Mouse (Mus musculus) kidney, postnatal 0 days (tissue): ENCODE data around the gene Rpl13. TPM values are rescaled to one million over a fixed set of nuclear protein-coding genes. Genes with fewer than 3 reads are reported as not detected.

ENCODE experiments used
- ATAC-seq: fragments of 200-750 bp; cut with Nextera tagmentation; replicated peaks from 2 replicates; pipeline ENCODE4 v1.8.0; 2017; ENCODE audit warnings: low read depth, moderate number of reproducible peaks, moderate TSS enrichment, moderate library complexity; ENCODE audit not compliant: low FRiP score
- DNase-seq: peaks from one replicate; pipeline ENCODE4 v3.0.0-alpha.2; 2016; ENCODE audit warnings: low spot score
- H3K27ac ChIP-seq: fragments of 300-500 bp; sonication (generic); 2 replicates; pipeline ENCODE4 v1.5.1; 2014; ENCODE audit warnings: mild to moderate bottlenecking
- H3K27me3 ChIP-seq: fragments of 300-500 bp; sonication (generic); 2 replicates; pipeline ENCODE4 v1.6.1; 2014; ENCODE audit warnings: low read length, mixed read lengths; ENCODE audit not compliant: insufficient read depth
- H3K36me3 ChIP-seq: fragments of 300-500 bp; sonication (generic); 2 replicates; pipeline ENCODE4 v1.6.1; 2014; ENCODE audit warnings: low read length, mixed read lengths; ENCODE audit not compliant: insufficient read depth
- H3K4me1 ChIP-seq: fragments of 300-500 bp; sonication (generic); replicated peaks from 2 replicates; pipeline ENCODE4 v1.6.1; 2014; ENCODE audit warnings: antibody characterized with exemption, low read length, mixed read lengths; ENCODE audit not compliant: insufficient read depth
- H3K4me2 ChIP-seq: fragments of 300-500 bp; sonication (generic); 2 replicates; pipeline ENCODE4 v1.6.1; 2014; ENCODE audit warnings: mild to moderate bottlenecking, low read length, moderate library complexity, mixed read lengths
- H3K4me3 ChIP-seq: fragments of 300-500 bp; sonication (generic); replicated peaks from 2 replicates; pipeline ENCODE4 v1.5.1; 2014; ENCODE audit warnings: low read depth, low read length
- H3K9ac ChIP-seq: fragments of 300-500 bp; sonication (generic); 2 replicates; pipeline ENCODE4 v1.6.1; 2014; ENCODE audit warnings: low read depth, low read length
- H3K9me3 ChIP-seq: fragments of 300-500 bp; sonication (generic); replicated peaks from 2 replicates; pipeline ENCODE4 v1.6.1; 2016; ENCODE audit warnings: low read length, inconsistent platforms, mixed read lengths
- CTCF ChIP-seq: IDR thresholded peaks from 2 replicates; pipeline ENCODE4 v1.5.1; 2016; ENCODE audit warnings: antibody characterized with exemption, low read depth, mild to moderate bottlenecking, moderate library complexity
- WGBS: fragments of 180-500 bp; shearing (Covaris S2); extraction: QIAGEN DNeasy Blood & Tissue Kit; methylation state at CpG from one replicate; pipeline ENCODE4 v1.1.7; 2014; 5-methylcytosine and 5-hydroxymethylcytosine counted together
- microRNA-seq: library from miRNA; unstranded; fragments of <30 nt; microRNA quantifications from one replicate; pipeline ENCODE4, GENCODE M21; 2016
- polyA plus RNA-seq: library from polyadenylated mRNA; unstranded; fragments of >200 nt; fragmentation: Nextera tagmentation; extraction: Ambion mirVana; gene quantifications from 2 replicates; pipeline ENCODE4 v1.2.1, GENCODE M21; 2015

Rpl13 gene
- polyA plus RNA-seq, 1 experiment from 2014 or later, result 1,932 TPM

DNA sequence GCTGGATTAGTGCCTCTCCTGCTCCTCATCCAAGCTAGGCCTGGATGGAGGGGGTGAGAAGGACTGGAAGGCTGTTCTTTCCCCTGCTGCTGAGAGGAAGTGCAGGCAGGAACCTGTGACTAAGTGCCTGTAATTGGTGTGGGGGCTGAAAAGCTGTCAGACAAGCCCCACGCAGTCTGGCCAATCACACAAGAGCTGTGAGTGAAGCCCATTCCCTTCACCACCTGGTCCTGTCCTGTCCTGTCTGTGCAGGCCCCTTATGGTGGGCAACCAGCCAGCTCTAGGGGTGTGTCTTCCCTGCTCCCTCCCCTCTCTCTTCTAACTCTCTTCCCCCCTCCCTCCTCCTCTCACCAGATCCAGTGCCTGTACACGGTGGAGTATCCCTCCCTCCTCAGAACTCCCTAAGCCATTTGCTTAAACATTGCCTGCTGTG, 35.5 kb downstream of the Rpl13 start:
- peak; percentile 82 for ATAC-seq
- Histone ChIP-seq H3K9me3 (no peaks in the 10 kb centered on the region), H3K4me3 (no peak overlapping the region), H3K4me1 (peaks cover 15% of the 10 kb centered on the region; the same call in 1 of the 2 replicates), H3K4me2 (no peak overlapping the region), H3K27ac (peak overlapping the region; percentile 65), H3K9ac (0 out of 2 replicates have a peak overlapping the region, but pooled peaks have one; percentile 32), H3K27me3 (no peaks in the 10 kb centered on the region), H3K36me3 (no peaks in the 10 kb centered on the region)
- TF ChIP-seq CTCF, result no peak
- WGBS, result 8% methylated on average over 2 of the region's 2 CpGs
- DNase-seq, result peak; percentile 92

GRCm38 (mm10) chr8:123138741-123139140, 36.6 kb downstream of the Rpl13 start:
- ATAC-seq, result no peak
- no peak for DNase-seq
- no peak overlapping the region for H3K9ac ChIP-seq
- no peaks in the 10 kb centered on the region for H3K27me3 ChIP-seq
- TF ChIP-seq CTCF, result no peak
- H3K4me3 ChIP-seq, result no peak overlapping the region
- 52% methylated on average over 4 of the region's 4 CpGs for WGBS
- H3K27ac ChIP-seq, result no peak overlapping the region
- H3K4me2 ChIP-seq, result no peak overlapping the region
- H3K36me3 ChIP-seq, result no peaks in the 10 kb centered on the region
- no peaks in the 10 kb centered on the region for H3K9me3 ChIP-seq
- H3K4me1 ChIP-seq, result peaks cover 15% of the 10 kb centered on the region; the same call in 1 of the 2 replicates

GRCm38 (mm10) chr8:123141741-123142462, 39.8 kb downstream of the Rpl13 start:
- Histone ChIP-seq H3K27ac (peak overlapping the region; percentile 71), H3K9me3 (no peaks in the 10 kb centered on the region), H3K4me1 (peaks cover 15% of the 10 kb centered on the region; the same call in 1 of the 2 replicates), H3K9ac (no peak overlapping the region), H3K4me2 (no peak overlapping the region), H3K27me3 (no peaks in the 10 kb centered on the region), H3K36me3 (no peaks in the 10 kb centered on the region), H3K4me3 (no peak overlapping the region)
- WGBS, result 66% methylated on average over 14 of the region's 14 CpGs
- ATAC-seq (no peak), DNase-seq (peak; percentile 85)
- TF ChIP-seq CTCF, result no peak

GRCm38 (mm10) chr8:123145279-123145678, 43.1 kb downstream of the Rpl13 start:
- H3K36me3 ChIP-seq, result no peaks in the 10 kb centered on the region
- H3K27me3 ChIP-seq, result no peaks in the 10 kb centered on the region
- WGBS, result 59% methylated on average over 6 of the region's 6 CpGs
- no peak overlapping the region for H3K9ac ChIP-seq
- H3K4me1 ChIP-seq, result no peaks in the 10 kb centered on the region; the same call in 1 of the 2 replicates
- H3K9me3 ChIP-seq, result no peaks in the 10 kb centered on the region
- H3K4me2 ChIP-seq, result no peak overlapping the region
- H3K4me3 ChIP-seq, result no peak overlapping the region
- ATAC-seq (no peak), DNase-seq (peak; percentile 79)
- H3K27ac ChIP-seq, result no peak overlapping the region
- peak; percentile 65 for TF ChIP-seq CTCF

- Histone ChIP-seq H3K9me3 (no peaks in the 10 kb centered on the region), H3K27ac (peak overlapping the region; percentile 25; the same call in 1 of the 2 replicates), H3K4me2 (no peak overlapping the region), H3K4me1 (no peaks in the 10 kb centered on the region; the same call in 1 of the 2 replicates), H3K9ac (no peak overlapping the region), H3K27me3 (no peaks in the 10 kb centered on the region), H3K36me3 (no peaks in the 10 kb centered on the region), H3K4me3 (no peak overlapping the region)
- peak; percentile 57 for DNase-seq
- WGBS, result 71% methylated on average over 7 of the region's 7 CpGs
- TF ChIP-seq CTCF, result no peak
- no peak for ATAC-seq
Measured at GRCm38 (mm10) chr8:123146390-123146789, 44.2 kb downstream of the Rpl13 start.

- DNase-seq (peak; percentile 84), ATAC-seq (no peak)
- H3K4me2 ChIP-seq, result no peak overlapping the region
- H3K4me1 ChIP-seq, result no peaks in the 10 kb centered on the region
- H3K27ac ChIP-seq, result peak overlapping the region; percentile 20
- H3K9me3 ChIP-seq, result no peaks in the 10 kb centered on the region
- H3K4me3 ChIP-seq, result no peak overlapping the region
- no peak overlapping the region for H3K9ac ChIP-seq
- no peak for TF ChIP-seq CTCF
- H3K36me3 ChIP-seq, result no peaks in the 10 kb centered on the region
- H3K27me3 ChIP-seq, result no peaks in the 10 kb centered on the region
- 37% methylated on average over 9 of the region's 9 CpGs for WGBS
Measured at GRCm38 (mm10) chr8:123150737-123151171, 48.6 kb downstream of the Rpl13 start.

Small RNAs within 50 kb of the gene (microRNA-seq; reads per million reads assigned to microRNA genes)
- gene Mir7079 (not detected), gene Mir7080 (not detected)

Other genes with a start within 250 kb of the Rpl13 start
- 44.2 and 57.9 TPM in 2 replicates for gene Ankrd11, start 60.1 kb upstream of the Rpl13 start, polyA plus RNA-seq
- gene Spg7, start 39.4 kb upstream of the Rpl13 start, polyA plus RNA-seq, result 49.6 and 54.0 TPM in 2 replicates
- 2.3 and 3.3 TPM in 2 replicates for gene Cpne7, start 15.0 kb downstream of the Rpl13 start, polyA plus RNA-seq
- 12.0 and 13.9 TPM in 2 replicates for gene Sult5a1, start 56.0 kb downstream of the Rpl13 start, polyA plus RNA-seq
- 29.4 and 33.9 TPM in 2 replicates for gene Dpep1, start 83.9 kb downstream of the Rpl13 start, polyA plus RNA-seq
- gene Chmp1a, start 110.4 kb downstream of the Rpl13 start, polyA plus RNA-seq, result 126 and 138 TPM in 2 replicates
- 7.1 and 8.2 TPM in 2 replicates for gene Spata33, start 110.5 kb downstream of the Rpl13 start, polyA plus RNA-seq
- gene Cdk10, start 122.5 kb downstream of the Rpl13 start, polyA plus RNA-seq, result 28.7 and 29.2 TPM in 2 replicates
- 6.1 and 8.2 TPM in 2 replicates for gene Spata2l, start 133.9 kb downstream of the Rpl13 start, polyA plus RNA-seq
- 13.1 and 15.0 TPM in 2 replicates for gene Zfp276, start 151.8 kb downstream of the Rpl13 start, polyA plus RNA-seq
- 16.5 and 17.3 TPM in 2 replicates for gene Vps9d1, start 152.0 kb downstream of the Rpl13 start, polyA plus RNA-seq
- gene Fanca, start 216.2 kb downstream of the Rpl13 start, polyA plus RNA-seq, result 18.7 and 21.5 TPM in 2 replicates
- gene Spire2, start 230.4 kb downstream of the Rpl13 start, polyA plus RNA-seq, result 5.7 and 5.8 TPM in 2 replicates